Mouse (Mus musculus) lung, adult 10 weeks (tissue): ENCODE measurements around the gene Dcaf12l2. TPM values are rescaled to one million over a fixed set of nuclear protein-coding genes. Genes with fewer than 3 reads are reported as not detected.

Source experiments
- polyA plus RNA-seq: library from polyadenylated mRNA; stranded (reverse); fragments of 350-450 nt; fragmentation: Illumina TruSeq; extraction: RNeasy Lipid Tissue Mini Kit (QIAGEN cat#74804); gene quantifications from one replicate; pipeline ENCODE4 v1.2.3, GENCODE M21; 2014; ENCODE audit warnings: low read depth, low replicate concordance; ENCODE audit not compliant: insufficient read depth

The Dcaf12l2 gene
- not detected for polyA plus RNA-seq

DNA sequence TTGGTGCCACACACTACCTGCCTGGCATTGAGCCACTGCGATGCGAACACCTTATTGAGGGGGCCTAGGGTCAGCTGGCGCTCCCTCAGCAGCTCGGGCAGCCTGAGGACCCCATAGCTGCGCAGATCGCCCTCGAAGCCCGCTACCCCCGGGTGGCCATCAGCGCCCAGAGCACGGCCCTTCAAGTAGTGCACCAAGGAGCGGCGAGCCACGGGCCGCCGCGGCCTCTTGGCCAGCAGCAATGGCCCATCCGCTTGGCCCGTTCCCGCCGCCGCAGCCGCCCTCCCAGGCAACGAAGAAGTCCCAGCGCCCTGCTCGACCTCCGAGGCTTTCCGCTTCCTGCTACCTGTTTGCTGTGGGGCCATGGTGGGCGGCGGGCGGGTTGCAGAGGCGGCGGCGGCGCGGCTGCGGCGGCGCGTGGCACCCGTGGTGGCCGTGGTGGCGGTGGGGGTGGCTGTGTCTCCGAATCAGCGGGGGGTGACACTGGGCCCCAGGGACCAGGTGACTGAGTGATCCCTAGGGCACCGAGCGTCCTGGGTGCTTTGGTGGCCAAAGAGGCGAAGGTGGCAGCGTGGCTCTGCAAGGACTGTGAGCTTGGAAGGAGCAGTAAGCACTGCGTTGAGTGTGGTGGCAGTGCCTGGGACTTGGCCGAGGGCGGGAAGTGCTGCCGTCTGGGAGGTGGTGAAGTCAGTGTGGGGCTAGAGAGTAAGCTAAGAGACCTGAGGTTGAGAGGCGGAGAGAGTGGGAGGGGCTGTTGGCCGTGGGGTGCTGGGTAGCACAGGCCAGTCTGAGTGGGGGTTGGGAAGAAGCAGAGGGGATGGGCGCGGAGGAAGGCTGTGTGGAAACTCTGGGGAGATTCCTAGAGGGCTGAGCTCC lies at the start of gene Dcaf12l2:
Gene Dcaf12l2, minus strand, starts transcription at position 697 of the 876 bp plus-strand sequence.

